Mouse (Mus musculus): ENCODE measurements at regions not wholly inside any gene's neighbourhood (a gene's known extent, or its start where the extent isn't known, plus 50 kb on each side); places are given as distances from the start of the nearest gene placed in this dataset.

DNA sequence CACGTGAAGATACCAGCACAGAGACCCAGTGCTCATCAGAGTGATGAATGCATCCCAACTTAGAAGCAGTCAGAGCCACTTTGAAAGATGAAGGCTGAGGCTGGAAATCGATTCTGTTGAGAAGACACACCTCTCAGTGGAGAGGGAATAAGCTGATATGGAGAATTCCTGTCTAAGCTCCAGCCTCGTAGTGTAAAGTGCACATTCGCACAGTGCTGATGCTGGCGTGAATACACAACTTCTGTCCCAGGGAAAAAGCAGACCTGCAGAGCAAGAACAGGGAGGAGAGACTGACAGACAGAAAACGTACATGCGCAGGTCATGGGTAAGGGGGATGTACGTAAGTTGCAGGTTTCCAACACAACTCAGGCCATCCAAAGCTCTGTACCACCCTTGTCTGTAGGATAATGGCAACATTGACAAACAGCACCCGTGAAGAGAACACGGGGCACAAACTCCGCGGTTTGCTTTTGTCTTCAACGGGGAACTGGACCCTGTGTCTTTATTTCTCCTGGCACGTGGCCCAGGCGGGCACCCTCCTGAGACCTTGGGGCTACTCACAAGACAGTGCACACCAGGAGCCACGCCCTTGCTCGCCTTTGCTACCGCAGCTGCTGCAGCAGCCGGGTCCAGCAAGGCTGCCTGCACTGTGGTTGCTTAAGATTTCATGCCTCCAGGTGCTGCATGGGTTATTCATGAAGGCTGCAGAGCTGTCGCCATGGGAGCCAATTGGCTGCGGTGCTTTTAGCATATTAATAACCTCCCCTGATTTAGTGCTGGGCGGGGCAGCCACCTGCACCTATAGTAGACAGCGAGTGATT lies 434.3 kb downstream of the Cmpk2 start:
- DNase-seq (ENCODE audit: low spot score in 2 of 2) = no peak

DNA sequence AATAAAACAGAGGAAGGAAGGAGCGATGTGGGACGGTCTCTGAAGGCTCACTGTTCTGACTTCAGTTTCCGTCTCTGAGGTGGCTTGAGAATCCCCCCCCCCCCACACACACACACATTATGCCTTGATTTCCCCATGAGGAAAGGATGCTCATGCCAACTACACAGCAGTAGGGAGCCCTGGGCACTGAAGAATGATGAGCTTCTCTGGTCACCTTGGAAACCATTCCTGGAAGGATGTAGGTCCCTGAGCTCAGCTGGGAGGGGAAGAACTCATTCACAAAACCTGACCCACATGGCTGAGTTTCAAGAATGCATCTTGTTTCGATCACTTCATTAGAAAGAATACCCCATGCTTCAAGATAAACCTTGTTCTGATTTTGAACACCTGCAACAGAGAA lies 422.2 kb downstream of the Cmpk2 start:
- no peak for DNase-seq (ENCODE audit: low spot score in 2 of 2)

DNA sequence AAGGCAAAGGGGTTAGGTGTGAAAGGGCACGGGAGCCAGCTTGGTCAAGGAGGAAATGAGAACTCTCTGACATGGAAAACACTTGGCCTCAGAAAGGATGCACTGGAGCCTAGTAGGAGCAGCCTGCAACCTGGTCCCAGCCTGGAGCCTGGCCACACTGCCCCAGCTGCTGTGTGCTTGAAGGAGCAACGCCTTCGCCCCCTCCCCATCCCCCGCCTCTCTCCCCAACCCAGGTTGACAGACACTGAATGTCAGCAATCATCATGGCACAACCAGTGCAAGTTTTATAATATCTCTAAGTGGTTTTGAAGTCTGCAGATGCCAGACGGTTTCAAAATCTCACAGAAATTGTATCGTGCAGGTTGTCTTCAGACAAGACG lies 417.6 kb downstream of the Cmpk2 start:
- no peak for DNase-seq (ENCODE audit: low spot score in 2 of 2)

DNA sequence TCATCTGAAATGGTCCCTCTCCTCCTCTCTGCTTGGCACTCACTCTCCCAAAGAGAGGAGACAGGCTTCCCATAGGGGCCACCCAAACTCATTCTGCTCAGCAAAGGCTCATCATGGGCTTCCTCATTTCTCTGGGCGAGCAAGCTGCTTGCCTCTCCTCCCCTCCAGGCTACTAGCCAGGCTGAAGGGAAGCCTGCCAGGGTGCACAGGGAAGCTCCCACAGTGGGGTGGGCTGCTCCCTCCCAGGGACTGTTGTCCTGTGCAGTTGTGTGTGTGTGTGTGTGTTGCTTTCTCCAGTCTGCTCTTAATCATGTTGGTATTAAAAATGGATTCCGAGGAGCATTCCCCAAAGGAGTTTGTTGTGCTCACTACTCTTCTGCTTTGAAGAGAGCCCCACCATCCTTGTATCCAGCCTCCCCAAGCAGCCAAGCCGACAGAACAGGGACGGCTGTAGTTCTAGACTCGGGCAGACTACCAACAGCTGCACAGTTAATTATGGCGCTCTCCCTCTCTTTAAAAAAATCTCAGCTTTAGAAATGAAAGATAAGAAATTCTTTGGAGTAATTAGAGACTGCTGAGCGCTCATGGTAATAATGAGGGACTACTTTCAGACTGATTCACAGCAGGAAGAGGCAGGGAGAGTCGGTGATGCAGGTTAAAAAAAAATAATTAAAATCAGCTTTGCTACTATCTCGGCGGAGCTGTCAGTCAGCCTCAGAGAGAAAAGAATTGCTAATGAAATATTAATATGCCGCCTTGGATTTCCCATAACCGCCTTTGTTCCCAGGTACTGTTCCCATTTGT lies 417.0 kb downstream of the Cmpk2 start:
- peak in 1 of 2 experiments; percentile 3 for DNase-seq (ENCODE audit: low spot score in 2 of 2)

DNA sequence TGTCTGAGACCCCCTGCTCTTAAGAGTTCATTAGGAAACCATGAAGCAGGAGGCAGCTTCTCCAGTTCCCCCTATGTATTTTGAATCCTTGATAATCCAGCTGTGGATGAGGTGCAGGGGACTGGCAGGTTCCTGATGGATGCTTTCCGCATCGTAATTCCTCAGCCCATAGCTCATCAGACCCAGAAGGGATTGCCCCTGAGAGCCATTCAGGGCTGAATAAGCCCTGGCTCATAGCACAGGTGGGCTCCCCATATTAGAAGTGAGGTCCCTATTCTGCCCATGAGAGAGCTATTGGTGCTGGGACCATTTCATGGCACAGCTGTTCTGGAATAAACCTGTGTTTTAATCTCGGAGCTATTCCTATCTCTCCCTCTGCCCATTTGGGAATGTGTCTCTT lies 416.1 kb downstream of the Cmpk2 start:
- DNase-seq (ENCODE audit: low spot score in 2 of 2) = no peak

DNA sequence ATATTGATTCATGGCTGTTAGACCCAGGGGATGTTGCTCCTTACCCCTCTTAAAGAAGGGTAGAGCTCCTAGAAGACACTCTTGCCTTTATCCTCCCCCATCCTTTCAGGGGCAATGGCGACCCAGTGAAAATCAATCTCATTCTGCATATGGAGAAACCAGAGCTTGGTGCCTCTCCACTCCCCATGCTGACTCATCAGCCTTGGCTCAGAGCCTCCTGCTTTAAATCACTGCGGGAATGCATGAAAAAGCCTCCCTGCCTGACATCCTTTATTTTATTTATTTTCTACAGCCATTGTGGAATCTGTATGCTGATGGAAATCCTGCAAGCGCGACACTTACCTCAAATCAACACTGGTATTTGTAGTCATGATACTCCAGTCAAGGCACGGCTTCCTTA lies 415.2 kb downstream of the Cmpk2 start:
- no peak for DNase-seq (ENCODE audit: low spot score in 2 of 2)

DNA sequence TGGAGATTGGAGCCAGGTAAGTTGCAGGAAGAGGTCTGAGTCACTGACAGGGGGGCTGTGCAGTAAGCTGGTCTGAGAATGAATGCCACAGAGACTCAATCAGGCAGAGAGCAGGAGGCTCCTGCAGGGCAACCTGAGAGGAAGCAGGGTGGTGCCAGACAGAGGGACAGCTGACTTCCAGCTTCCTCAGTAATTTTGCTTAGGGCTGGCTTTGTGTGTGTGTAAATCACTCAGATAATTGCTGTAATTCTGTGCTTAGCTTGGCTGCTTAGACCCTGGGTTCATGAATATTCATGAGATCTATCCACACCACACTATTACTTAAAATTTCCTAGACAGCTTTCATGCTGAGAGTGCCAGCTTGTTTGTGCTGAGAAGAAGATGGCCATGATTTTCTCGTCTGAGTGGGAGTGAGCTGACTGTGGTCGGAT lies 408.7 kb downstream of the Cmpk2 start:
- DNase-seq (ENCODE audit: low spot score in 2 of 2) = no peak

DNA sequence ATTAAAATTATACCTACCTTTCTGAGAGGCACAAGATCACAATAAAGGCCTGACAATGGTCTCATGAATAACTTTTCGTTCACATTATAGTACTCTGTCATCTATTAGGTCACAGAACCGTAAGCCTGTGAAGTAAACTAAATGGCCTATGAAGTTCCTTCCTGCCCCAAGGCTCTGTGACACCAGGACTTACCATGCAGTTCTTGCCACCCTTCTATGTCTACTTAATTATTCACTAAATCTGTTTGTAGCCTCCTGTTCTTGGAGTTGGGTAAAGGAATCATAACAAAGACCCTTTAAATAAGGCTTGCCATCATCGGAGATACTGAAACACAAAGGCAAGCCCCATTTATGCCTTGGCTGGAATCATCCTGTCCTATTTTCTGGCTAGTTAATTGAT lies 408.3 kb downstream of the Cmpk2 start:
- DNase-seq (ENCODE audit: low spot score in 2 of 2) = no peak

DNA sequence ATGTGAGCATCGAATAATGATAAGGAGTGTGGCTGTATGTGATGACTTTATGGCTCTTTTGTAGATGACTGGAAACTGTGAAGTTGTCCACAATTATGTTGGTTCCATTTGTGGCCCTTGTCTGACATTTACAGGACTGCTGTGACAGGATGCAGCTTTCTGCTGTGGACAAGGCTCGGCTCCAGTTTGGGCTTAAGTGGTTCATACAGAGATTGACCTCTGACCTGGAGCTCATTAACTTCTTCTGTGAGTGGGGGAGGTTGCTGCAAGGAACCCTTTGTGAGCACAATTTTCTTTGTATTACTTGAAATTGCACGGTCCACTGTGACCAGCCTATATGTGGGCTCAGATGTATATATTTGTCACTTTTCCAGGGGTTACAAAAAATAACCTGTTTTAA lies 403.5 kb downstream of the Cmpk2 start:
- no peak for DNase-seq (ENCODE audit: low spot score in 2 of 2)

DNA sequence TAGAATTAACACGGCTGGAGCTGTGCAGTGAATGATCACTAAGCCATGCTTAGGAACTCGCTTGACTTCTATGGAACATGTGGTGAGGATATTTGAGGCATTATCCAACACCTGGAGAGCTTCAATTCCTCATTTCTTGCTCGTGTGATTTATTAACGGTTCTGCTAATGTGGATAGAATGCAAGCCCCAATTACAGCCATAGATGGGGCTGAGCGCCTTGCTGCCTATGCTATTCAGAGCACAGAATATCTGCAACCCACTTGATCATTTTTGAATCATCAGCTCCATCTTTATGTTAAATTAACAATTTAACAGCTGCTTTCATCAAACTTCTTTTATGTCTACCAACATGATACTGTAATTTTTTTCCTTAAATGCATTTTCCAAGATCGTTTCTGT lies 398.7 kb downstream of the Cmpk2 start:
- no peak for DNase-seq (ENCODE audit: low spot score in 2 of 2)

DNA sequence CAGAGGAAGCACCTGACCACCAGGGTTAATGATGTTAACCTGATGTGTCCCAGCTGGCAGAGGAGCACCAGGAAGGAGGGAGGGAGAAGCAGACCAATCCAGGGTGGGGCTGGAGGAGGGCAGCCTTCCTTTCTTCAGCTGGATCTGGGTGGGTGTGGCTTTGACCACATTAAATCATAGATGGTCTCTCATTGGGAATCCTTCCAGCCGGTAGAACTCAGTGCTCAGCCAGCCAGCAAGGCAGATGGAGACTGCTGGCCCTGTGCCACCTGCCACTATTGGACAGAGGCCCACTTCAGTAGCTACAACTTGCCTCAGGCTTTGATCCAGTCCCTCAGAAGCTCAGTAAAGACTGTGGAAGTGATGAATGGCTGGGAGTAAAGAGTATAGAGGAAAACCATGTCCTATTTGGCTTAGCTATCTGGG lies 386.1 kb downstream of the Cmpk2 start:
- DNase-seq (ENCODE audit: low spot score in 2 of 2) = no peak

DNA sequence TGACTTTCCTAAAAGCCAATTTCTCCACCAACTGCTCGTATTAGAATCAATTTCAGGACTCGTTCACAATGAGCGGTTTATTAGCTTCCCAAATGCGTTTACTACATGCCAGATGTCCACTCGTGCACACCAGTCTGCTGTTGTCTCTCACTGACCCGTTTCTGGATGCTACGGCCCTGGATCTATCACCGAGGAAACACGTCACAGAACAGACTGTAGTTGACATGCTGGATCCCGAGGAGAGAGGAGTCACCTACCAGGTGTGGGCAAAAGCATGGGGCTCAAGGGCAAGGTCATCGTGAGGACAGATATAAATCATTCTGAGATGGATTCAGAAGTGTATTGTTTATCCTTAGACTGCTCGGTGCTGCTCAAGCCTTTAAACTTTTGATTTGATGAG lies 375.9 kb downstream of the Cmpk2 start:
- no peak for DNase-seq (ENCODE audit: low spot score in 2 of 2)

DNA sequence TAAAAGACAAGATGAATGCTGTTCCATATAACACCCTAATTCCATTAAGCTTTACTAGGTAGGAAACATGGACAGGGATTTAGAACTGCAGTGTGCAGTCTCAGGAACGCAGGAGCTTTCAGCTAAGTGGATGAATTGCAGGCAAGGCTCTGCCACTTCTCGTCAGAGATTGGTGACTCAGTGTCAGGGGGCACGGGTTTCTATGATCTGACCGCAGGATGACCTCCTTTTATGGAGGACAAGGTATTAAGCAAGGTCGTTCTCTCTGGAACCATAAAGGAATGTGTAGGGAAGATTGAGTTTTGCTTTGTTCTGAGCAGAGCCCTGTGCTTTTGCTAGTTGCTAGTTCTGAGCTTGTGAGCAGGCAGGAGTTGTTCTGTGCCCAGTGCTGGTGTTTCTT lies 373.7 kb downstream of the Cmpk2 start:
- DNase-seq (ENCODE audit: low spot score in 2 of 2) = no peak

DNA sequence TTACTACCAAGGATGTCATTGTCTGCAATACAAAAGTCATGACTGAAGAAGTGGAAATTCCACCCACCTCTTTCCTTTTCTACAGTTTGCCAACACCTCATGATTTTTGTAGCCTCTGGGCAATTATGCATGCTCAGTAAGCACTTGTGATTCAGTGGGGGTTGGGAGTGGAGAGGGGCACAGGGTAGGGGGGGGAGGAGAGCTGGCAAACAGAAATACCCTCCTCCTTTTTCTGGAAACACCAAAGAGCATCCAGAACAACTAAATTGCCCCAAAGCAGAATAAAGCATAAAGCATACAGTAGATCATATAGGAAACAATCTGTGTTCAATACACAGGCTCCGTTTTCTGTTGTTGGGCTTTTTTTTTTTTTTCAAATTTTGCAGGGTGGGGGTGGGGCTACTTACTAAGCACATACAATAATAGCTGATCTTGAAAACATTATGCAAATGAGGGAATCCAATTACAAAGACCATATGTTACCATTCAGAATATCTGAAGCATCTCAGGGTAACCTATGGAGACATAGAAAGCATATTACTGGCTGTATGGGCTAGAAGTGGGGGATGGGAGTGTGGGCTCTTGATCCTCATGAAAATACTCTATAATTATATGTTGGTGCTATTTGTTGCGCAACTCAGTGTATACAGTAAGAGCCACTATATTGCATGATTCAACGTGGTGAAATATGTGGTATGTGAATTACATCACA lies 352.4 kb downstream of the Cmpk2 start:
- no peak for DNase-seq (ENCODE audit: low spot score in 2 of 2)

DNA sequence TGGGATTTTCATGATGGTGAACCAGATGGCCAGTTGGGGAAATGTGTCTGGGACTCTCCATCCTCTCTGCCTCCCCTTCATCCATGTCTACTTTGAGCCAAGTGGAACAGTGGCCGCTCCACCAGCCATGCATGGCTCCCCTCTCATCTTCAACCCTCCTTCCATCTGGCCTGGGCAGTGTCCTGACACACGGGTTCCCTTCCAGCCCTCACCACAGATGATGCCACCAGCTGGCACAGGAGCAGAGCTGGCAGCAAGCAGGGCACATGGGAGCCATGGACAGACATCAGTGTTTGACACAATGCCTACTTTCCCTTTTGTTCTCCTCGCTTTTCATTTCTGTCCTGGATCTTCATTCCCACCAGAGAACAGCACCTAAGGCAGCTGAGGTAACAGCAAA lies 348.9 kb downstream of the Cmpk2 start:
- DNase-seq (ENCODE audit: low spot score in 2 of 2) = no peak

DNA sequence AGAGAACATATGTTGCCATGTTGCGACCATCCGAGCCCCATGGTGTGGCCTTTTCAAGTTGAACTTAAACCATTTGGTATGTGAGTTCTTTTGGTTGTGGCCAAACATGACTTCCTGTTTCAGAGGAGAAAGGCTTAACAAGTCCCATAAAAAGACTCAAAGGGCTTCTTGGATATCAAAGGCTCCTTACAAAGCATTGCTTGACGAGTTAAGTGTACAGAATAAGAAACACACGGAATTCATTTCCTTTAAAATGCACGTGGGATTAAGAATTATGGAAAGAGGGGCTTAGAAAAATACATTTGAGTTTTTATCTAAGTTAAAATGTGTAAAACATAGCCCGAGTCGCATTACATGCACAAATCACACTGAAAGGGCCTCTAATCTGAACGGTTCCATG lies 346.8 kb downstream of the Cmpk2 start:
- DNase-seq (ENCODE audit: low spot score in 2 of 2) = no peak

DNA sequence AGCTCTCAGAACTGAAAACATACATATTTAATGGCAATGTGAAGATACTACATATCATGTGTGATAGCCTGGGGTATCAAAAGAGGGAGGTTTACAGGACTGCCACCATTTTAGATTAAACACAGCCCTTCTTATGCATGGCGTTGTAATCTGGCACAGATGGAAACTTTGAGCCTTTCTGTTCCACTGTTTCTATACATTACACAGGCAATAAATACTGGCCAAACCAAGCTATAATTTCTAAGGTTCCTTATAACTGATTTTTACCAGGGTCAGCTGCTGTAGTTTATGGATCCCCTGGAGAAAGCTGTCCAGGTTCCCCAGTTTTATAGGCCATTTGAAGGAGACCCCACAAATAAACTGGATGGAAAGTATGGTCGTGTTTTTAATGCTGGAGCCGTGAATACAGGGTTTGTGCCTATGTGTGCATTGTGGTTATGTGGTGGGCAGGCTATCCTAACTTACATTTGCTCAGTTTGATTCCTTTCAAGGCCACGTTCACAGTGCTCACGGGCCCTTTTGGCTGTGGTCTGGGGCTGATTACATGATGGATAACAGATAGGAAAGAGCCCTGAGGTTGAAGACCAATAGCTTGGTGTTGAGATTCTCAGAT lies 341.7 kb downstream of the Cmpk2 start:
- DNase-seq (ENCODE audit: low spot score in 2 of 2) = no peak

DNA sequence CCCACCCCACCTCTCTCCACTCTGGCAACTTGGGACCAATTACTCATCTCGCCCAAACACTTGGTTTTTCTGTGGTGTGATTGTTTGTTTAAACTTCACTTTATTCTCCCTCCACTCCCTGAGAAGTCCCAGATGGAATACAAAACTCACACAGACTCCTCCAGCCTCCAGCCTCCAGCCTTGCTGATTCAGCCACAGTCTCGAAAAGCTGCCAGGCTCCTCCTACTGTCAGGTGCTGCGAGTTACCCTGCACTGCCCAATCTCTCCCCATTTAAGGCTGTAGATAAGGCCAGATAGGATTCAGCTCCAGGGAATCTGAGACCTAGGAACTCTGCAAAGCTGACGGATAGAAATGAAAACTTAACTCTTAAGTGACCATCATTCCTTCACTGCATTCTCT lies 340.7 kb downstream of the Cmpk2 start:
- no peak for DNase-seq (ENCODE audit: low spot score in 2 of 2)

DNA sequence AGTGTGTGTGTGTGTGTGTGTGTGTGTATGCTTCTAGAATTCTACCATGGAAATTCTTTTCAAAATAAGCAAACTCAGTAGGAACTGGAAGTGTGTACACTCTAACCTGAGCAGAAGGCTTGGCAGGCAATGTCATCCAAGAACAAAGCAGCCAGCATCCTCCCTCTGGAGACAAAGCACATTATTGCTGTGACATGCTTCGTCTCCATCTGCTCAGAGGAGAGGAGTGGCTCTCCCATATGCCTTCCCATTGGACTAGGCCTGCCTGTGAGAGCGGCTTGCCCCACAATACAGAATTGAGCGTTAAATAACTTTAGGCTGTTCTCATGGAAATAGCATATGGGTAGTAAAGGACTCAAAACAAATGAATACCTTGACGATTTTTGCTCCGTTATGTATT lies 333.5 kb downstream of the Cmpk2 start:
- DNase-seq (ENCODE audit: low spot score in 2 of 2) = no peak

DNA sequence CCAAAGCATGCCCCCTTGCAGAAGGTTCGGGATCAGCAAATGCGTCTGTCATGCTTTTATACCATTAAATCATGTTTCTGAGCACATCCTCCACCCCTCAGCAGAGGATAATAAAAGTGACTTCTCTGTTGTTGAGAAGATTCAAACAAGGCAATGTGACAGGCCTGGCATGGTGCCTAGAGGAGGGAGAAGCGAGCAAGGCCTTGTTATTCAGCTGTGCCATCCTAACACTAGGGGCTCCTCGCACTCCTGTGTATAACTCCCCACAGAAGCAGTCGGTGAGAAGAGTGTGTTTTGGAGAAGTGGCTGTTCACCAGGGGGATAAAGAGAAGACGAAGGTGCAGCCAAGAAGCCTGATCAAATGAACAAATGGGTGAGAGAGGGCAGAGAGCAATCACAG lies 330.3 kb downstream of the Cmpk2 start:
- DNase-seq (ENCODE audit: low spot score in 2 of 2) = no peak

DNA sequence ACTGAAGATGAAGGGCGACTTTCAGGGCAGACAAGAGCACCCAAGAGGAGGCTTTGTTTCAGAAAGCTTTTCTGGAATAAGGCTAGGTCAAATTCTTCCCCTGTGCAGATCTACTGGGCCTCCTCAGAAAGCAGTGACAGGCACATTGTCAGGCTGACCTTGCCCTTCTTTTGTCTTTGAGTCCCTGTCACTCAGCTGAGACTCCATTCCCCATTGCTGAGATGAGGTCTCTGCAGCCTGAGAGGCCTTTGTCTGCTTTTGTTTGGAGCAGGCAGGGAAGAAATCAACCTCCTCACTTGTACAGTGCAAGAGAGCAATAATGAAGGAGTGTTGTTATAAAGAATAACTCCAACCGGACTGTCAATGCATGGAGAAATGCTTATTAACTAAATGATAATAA lies 327.4 kb downstream of the Cmpk2 start:
- no peak for DNase-seq (ENCODE audit: low spot score in 2 of 2)

DNA sequence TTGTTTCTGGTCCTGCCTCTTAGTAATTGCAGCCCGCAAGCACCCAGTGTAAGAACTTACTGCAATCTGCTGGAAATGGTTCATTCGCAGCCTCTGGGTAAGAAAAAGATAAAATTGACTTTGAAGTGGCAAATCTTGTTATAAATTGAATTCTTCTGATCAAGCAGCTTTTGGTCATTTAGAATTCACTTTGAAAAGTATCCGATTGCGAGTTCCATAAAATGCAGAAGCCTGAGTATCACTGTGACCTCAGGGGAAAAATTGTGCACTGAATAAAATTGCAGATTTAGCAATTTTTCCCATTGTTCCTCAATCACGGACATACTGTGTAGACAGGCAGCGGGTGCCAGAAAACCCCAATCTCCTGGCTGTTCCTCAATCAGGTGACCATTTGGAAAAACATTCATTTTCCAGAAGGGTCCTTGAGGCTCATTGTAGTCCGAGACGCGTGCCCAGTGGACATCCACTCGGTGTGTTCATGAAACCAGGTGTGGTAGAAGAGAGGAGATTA lies 320.4 kb downstream of the Cmpk2 start:
- no peak for DNase-seq (ENCODE audit: low spot score in 2 of 2)
